Mouse (Mus musculus) E14TG2a.4 (cell line): ENCODE measurements around the gene Mkrn1.

ENCODE experiments used
- CTCF ChIP-seq: conservative IDR thresholded peaks from 2 replicates; pipeline ENCODE4 v1.5.1; 2014; ENCODE audit warnings: low read length
- NANOG ChIP-seq: IDR thresholded peaks from 2 replicates; pipeline ENCODE4 v1.6.1; 2014; ENCODE audit warnings: borderline replicate concordance, low read length, mixed read lengths
- POU5F1 ChIP-seq: IDR thresholded peaks from 2 replicates; pipeline ENCODE4 v1.6.1; 2014; ENCODE audit warnings: low read length, borderline replicate concordance

GRCm38 (mm10) chr6:39379224-39379623 is 41.0 kb downstream of the Mkrn1 start:
- no peak for TF ChIP-seq CTCF
- no peak for TF ChIP-seq NANOG
- no peak for TF ChIP-seq POU5F1
